Mouse (Mus musculus): Measurements from ENCODE around the gene Mob1a. TPM values are rescaled to one million over a fixed set of nuclear protein-coding genes. Genes with fewer than 3 reads are reported as not detected.

The Mob1a gene
- total and polyA plus RNA-seq, 3 experiments = 57.0 to 120 (median 74.7) TPM

GRCm38 (mm10) chr6:83322794-83323193, 3.0 kb upstream of the Mob1a start:
- DNase-seq (ENCODE audit: low read depth, low spot score) = no peak
- TF ChIP-seq GATA1 (IDR thresholded peaks at IDR 0.05; ENCODE audit: low read depth, low read length) (0 out of 2 replicates have a peak, but pooled peaks have one; percentile 16), HCFC1 (IDR thresholded peaks at IDR 0.05; ENCODE audit: low read depth, low read length) (no peak)
- Histone ChIP-seq H3K79me2 (ENCODE audit: control insufficient read depth, insufficient read depth, low read length, poor library complexity) (peaks cover 19% of the 10 kb centered on the region), H3K9ac (ENCODE audit: control insufficient read depth, low read depth, low read length, poor library complexity, severe bottlenecking) (no peak overlapping the region), H3K27me3 (ENCODE audit: control insufficient read depth in 1 of 2, insufficient read depth in 2 of 2, low read length in 2 of 2) (no peaks in the 10 kb centered on the region), H3K36me3 (ENCODE audit: control insufficient read depth in 1 of 2, insufficient read depth in 2 of 2, low read length in 2 of 2) (peaks cover 0 to 24% of the 10 kb centered on the region in 2 experiments; a peak in 2 of 4 replicates), H3K9me3 (replicated peaks; ENCODE audit: insufficient read depth, low read length) (no peaks in the 10 kb centered on the region), H3K4me1 (ENCODE audit: control insufficient read depth in 1 of 2, insufficient read depth in 2 of 2, low read length in 2 of 2) (peaks cover 9 to 14% of the 10 kb centered on the region in 2 experiments), H3K4me3 (ENCODE audit: control insufficient read depth in 1 of 2, insufficient read depth in 1 of 2, low read depth in 2 of 2, low read length in 2 of 2) (no peak overlapping the region), H3K27ac (ENCODE audit: control insufficient read depth, low read depth, low read length) (no peak overlapping the region)

GRCm38 (mm10) chr6:83323652-83324419, 2.0 kb upstream of the Mob1a start:
- Histone ChIP-seq H3K36me3 (ENCODE audit: control insufficient read depth in 1 of 2, insufficient read depth in 2 of 2, low read length in 2 of 2) (peaks cover 0 to 32% of the 10 kb centered on the region in 2 experiments; a peak in 3 of 4 replicates), H3K27me3 (ENCODE audit: control insufficient read depth in 1 of 2, insufficient read depth in 2 of 2, low read length in 2 of 2) (no peaks in the 10 kb centered on the region), H3K79me2 (ENCODE audit: control insufficient read depth, insufficient read depth, low read length, poor library complexity) (peaks cover 27% of the 10 kb centered on the region), H3K4me3 (ENCODE audit: control insufficient read depth in 1 of 2, insufficient read depth in 1 of 2, low read depth in 2 of 2, low read length in 2 of 2) (peak overlapping the region in 1 of 2 experiments; percentile 23; a peak in 1 of 4 replicates), H3K27ac (ENCODE audit: control insufficient read depth, low read depth, low read length) (peak overlapping the region; percentile 54), H3K4me1 (ENCODE audit: control insufficient read depth in 1 of 2, insufficient read depth in 2 of 2, low read length in 2 of 2) (peaks cover 9 to 13% of the 10 kb centered on the region in 2 experiments), H3K9me3 (replicated peaks; ENCODE audit: insufficient read depth, low read length) (no peaks in the 10 kb centered on the region), H3K9ac (ENCODE audit: control insufficient read depth, low read depth, low read length, poor library complexity, severe bottlenecking) (peak overlapping the region; percentile 22; the same call in 1 of the 2 replicates)
- DNase-seq (ENCODE audit: low read depth, low spot score) = peak; percentile 94
- TF ChIP-seq ZNF384 (IDR thresholded peaks at IDR 0.05; ENCODE audit: low read depth, low read length) = peak; percentile 56; the same call in 1 of the 2 replicates
- TF ChIP-seq GATA1 (IDR thresholded peaks at IDR 0.05; ENCODE audit: low read depth, low read length) = peak; percentile 65
- 0 out of 2 replicates have a peak, but pooled peaks have one; percentile 45 for TF ChIP-seq TBP (IDR thresholded peaks at IDR 0.05; ENCODE audit: low read depth, low read length)
- TF ChIP-seq E2F4 (IDR thresholded peaks at IDR 0.05; ENCODE audit: borderline replicate concordance, low read depth, low read length) = no peak
- peak; percentile 25; the same call in 1 of the 2 replicates for TF ChIP-seq MXI1 (IDR thresholded peaks at IDR 0.05; ENCODE audit: low read depth, low read length)
- TF ChIP-seq SMC3 (IDR thresholded peaks at IDR 0.05; ENCODE audit: low read depth, low read length) = no peak
- peak; percentile 64 for TF ChIP-seq RCOR1 (IDR thresholded peaks at IDR 0.05; ENCODE audit: low read depth, low read length)
- TF ChIP-seq BHLHE40 (IDR thresholded peaks at IDR 0.05; ENCODE audit: borderline replicate concordance, low read depth, low read length) = peak; percentile 60
- TF ChIP-seq ETS1 (IDR thresholded peaks at IDR 0.05; ENCODE audit: low read depth, low read length) = peak; percentile 94
- TF ChIP-seq MAZ (IDR thresholded peaks at IDR 0.05; ENCODE audit: low read depth, low read length) = peak; percentile 88
- TF ChIP-seq EP300 (IDR thresholded peaks at IDR 0.05; ENCODE audit: low read depth in 1 of 2, low read length in 2 of 2) = peak; percentile 58 to 66
- no peak for TF ChIP-seq ZMIZ1 (IDR thresholded peaks at IDR 0.05; ENCODE audit: low read depth, low read length)
- no peak; the same call in 1 of the 2 replicates for TF ChIP-seq ZC3H11A (IDR thresholded peaks at IDR 0.05; ENCODE audit: low read depth, low read length)
- no peak for TF ChIP-seq ZKSCAN1 (IDR thresholded peaks at IDR 0.05; ENCODE audit: low read depth, low read length)
- peak; percentile 55; the same call in 1 of the 2 replicates for TF ChIP-seq MYC (IDR thresholded peaks at IDR 0.05; ENCODE audit: low read depth, low read length)
- TF ChIP-seq CHD2 (IDR thresholded peaks at IDR 0.05; ENCODE audit: low read length) = peak; percentile 72
- TF ChIP-seq MAX (IDR thresholded peaks at IDR 0.05; ENCODE audit: low read length) = no peak
- TF ChIP-seq GABPA (IDR thresholded peaks at IDR 0.05; ENCODE audit: low read depth, low read length) = no peak; the same call in 1 of the 2 replicates
- TF ChIP-seq JUND (IDR thresholded peaks at IDR 0.05; ENCODE audit: low read depth, low read length) = 0 out of 2 replicates have a peak, but pooled peaks have one; percentile 18
- no peak for TF ChIP-seq KAT2A (conservative IDR thresholded peaks at IDR 0.05; ENCODE audit: low read depth, low read length)
- peak; percentile 44; the same call in 1 of the 2 replicates for TF ChIP-seq MAFK (IDR thresholded peaks at IDR 0.05; ENCODE audit: borderline replicate concordance, low read depth, low read length)
- peak; percentile 66 for TF ChIP-seq TCF12 (IDR thresholded peaks at IDR 0.05; ENCODE audit: low read depth, low read length)
- no peak for TF ChIP-seq POLR2AphosphoS5 (IDR thresholded peaks at IDR 0.05; ENCODE audit: borderline replicate concordance, low read depth, low read length)
- peak; percentile 86 for TF ChIP-seq SIN3A (IDR thresholded peaks at IDR 0.05; ENCODE audit: low read length)
- 0 out of 2 replicates have a peak, but pooled peaks have one; percentile 38 for TF ChIP-seq HCFC1 (IDR thresholded peaks at IDR 0.05; ENCODE audit: low read depth, low read length)
- TF ChIP-seq TAL1 (IDR thresholded peaks at IDR 0.05; ENCODE audit: low read length) = peak; percentile 63

All from MEL (cell line).